Mouse (Mus musculus) kidney, adult 2 months (tissue): ENCODE results near the gene Kcnh4. TPM values are rescaled to one million over a fixed set of nuclear protein-coding genes. Genes with fewer than 3 reads are reported as not detected.
"Not testable (repeated sequence)": the region's sequence is repeated elsewhere in the genome, so short reads cannot be mapped to it uniquely, and the experiment has no call there.

ENCODE experiments used
- DNase-seq: peaks from one replicate; pipeline ENCODE4 v3.0.0; 2021
- H3K27ac ChIP-seq: fragments of 200-500 bp; 2 replicates; pipeline ENCODE4 v1.5.1; 2012; ENCODE audit warnings: low read depth, low read length, control low read depth, inconsistent platforms; ENCODE audit not compliant: insufficient read depth
- H3K27me3 ChIP-seq: fragments of 200-500 bp; replicated peaks from 2 replicates; pipeline ENCODE4 v1.6.1; 2012; ENCODE audit warnings: mild to moderate bottlenecking, moderate library complexity, low read length, inconsistent platforms; ENCODE audit not compliant: control insufficient read depth, insufficient read depth
- H3K36me3 ChIP-seq: fragments of 200-500 bp; 2 replicates; pipeline ENCODE4 v1.6.1; 2012; ENCODE audit warnings: mild to moderate bottlenecking, moderate library complexity, low read length, inconsistent platforms; ENCODE audit not compliant: control insufficient read depth, insufficient read depth
- H3K4me1 ChIP-seq: fragments of 200-500 bp; 2 replicates; pipeline ENCODE4 v1.6.1; 2011; ENCODE audit warnings: low read length; ENCODE audit not compliant: control insufficient read depth, insufficient read depth
- H3K4me3 ChIP-seq: fragments of 200-500 bp; 2 replicates; pipeline ENCODE4 v1.5.1; 2011; ENCODE audit warnings: mild to moderate bottlenecking, low read depth, low read length, control low read depth; ENCODE audit not compliant: insufficient read depth
- CTCF ChIP-seq: fragments of 200-500 bp; conservative IDR thresholded peaks from 2 replicates; pipeline ENCODE4 v1.5.1; 2011; ENCODE audit warnings: low read depth, mild to moderate bottlenecking, control low read depth, low read length, moderate library complexity, mixed read lengths; ENCODE audit not compliant: insufficient read depth, insufficient read length
- POLR2A ChIP-seq: fragments of 200-500 bp; IDR thresholded peaks from one replicate; pipeline ENCODE4 v1.6.1; 2011; ENCODE audit warnings: low read depth, low read length, control low read depth
- WGBS: fragments of 180-500 bp; shearing (Covaris S2); methylation state at CpG from one replicate; pipeline ENCODE4 v1.1.7; 2018; 5-methylcytosine and 5-hydroxymethylcytosine counted together
- polyA plus RNA-seq: library from polyadenylated mRNA; depleted of rRNA; stranded (reverse); fragments of >200 nt; gene quantifications from 2 replicates; pipeline ENCODE4 v1.2.3, GENCODE M21; 2012

The Kcnh4 gene
- polyA plus RNA-seq, 1 experiment: 0.08 TPM

DNA sequence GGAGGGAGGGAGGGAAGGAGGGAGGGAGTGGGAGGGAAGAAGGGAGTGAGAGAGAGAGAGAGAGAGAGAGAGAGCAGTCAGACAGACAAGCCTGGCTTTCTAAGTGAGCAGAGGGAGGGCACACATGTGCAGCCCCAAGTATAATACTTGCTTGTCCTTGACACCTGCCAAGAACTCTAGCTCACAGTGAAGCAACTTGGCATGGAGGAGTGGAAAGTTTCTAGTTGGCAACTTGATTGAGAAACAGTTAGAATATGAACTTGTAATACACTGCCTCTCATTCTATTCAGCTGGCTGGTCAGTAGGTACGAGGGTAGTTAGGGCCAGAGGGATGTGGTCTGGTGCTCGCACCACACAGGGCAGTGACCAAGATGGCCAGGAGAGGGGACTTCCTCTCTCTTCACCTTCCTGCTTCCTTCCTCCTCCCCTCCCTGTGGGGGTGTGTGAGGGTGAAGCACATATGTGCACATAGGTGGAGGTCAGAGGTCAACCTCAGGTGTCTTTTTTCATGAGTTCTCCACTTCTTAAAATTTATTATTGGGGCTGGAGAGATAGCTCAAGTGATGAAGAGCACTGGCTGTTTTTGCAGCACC, 31.8 kb upstream of the Kcnh4 start:
- peak; percentile 90 for DNase-seq
- Histone ChIP-seq H3K27ac (peak overlapping the region; percentile 96), H3K4me3 (no peak overlapping the region), H3K27me3 (no peaks in the 10 kb centered on the region), H3K4me1 (peaks cover 13% of the 10 kb centered on the region; the same call in 1 of the 2 replicates), H3K36me3 (peaks cover 1% of the 10 kb centered on the region; the same call in 1 of the 2 replicates)
- TF ChIP-seq POLR2A: no peak
- no peak for TF ChIP-seq CTCF
- WGBS: 33% methylated on average over 2 of the region's 2 CpGs

DNA sequence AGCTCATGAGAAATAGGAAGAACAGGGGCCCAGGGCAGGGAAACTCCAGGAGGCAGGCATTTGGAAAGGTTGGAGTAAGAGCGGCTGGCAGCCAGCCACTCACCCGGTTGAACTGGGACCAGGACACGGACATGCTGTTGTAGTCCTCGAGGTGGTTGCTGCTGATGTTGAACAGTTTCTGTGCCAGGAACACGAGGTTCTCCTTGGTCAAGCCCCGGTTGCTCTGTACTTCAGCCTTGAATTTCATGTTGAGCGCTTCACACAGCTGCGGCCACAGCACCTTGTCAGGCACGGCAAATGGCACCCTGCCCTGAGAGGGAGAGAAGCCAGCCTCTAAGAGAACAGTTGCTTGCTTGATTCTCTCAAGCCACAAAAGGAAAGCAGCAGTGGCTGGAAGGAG, 30.9 kb upstream of the Kcnh4 start:
- Histone ChIP-seq H3K4me1 (peaks cover 13% of the 10 kb centered on the region; the same call in 1 of the 2 replicates), H3K27ac (peak overlapping the region; percentile 96)
- not testable (repeated sequence) for H3K4me3 ChIP-seq, H3K27me3 ChIP-seq, H3K36me3 ChIP-seq
- WGBS: 37% methylated on average over 9 of the region's 9 CpGs
- peak; percentile 95 for DNase-seq

DNA sequence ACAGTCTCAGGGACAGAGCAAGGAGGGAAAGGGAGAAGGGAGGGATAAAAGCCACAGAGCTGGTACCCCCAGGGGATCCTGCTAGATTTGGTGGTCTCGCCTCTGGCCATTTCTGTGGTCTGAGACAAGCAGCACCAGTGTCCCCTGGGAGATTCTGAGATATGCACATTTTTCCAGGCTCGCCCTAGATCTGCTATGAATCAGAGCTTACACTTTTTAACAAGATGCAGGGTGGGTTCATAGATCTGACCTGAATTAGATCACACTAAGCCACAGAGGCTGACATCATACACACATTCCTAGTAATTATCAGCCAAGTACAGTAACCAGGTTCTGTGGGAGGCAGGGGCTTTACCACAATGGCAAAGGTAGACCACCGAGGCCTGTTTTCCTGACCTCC, 30.0 kb upstream of the Kcnh4 start:
- H3K36me3 ChIP-seq: peaks cover 1% of the 10 kb centered on the region; the same call in 1 of the 2 replicates
- H3K4me3 ChIP-seq: no peak overlapping the region
- no peak for DNase-seq
- TF ChIP-seq POLR2A (no peak), CTCF (no peak)
- no peaks in the 10 kb centered on the region for H3K27me3 ChIP-seq
- peak overlapping the region; percentile 43 for H3K27ac ChIP-seq
- H3K4me1 ChIP-seq: peaks cover 13% of the 10 kb centered on the region; the same call in 1 of the 2 replicates
- WGBS: 97% methylated on average over 3 of the region's 3 CpGs

DNA sequence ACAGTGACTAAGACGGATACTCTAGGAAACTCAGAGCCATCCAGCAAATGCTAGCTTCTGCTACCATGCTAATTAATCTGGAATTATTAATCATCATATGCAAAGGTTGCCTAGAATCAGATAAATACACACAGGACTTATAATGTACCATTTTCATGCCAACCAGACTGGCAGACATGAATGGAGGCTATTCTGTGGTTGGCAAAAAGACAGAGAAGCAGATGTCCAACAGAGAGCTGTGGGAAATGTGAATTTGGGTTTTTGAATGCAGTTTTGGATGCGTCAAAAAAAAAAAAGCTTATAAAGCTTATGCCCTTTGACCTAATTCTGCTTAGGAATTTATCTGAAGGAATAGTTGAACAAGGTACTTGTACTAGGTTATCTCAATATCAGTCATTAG, 26.0 kb upstream of the Kcnh4 start:
- Histone ChIP-seq H3K4me1 (peaks cover 11% of the 10 kb centered on the region; the same call in 1 of the 2 replicates), H3K27me3 (no peaks in the 10 kb centered on the region), H3K36me3 (peaks cover 1% of the 10 kb centered on the region; the same call in 1 of the 2 replicates), H3K4me3 (no peak overlapping the region), H3K27ac (no peak overlapping the region)
- no peak for TF ChIP-seq POLR2A
- no peak for TF ChIP-seq CTCF
- DNase-seq: no peak
- WGBS: 89% methylated on average over 2 of the region's 2 CpGs

DNA sequence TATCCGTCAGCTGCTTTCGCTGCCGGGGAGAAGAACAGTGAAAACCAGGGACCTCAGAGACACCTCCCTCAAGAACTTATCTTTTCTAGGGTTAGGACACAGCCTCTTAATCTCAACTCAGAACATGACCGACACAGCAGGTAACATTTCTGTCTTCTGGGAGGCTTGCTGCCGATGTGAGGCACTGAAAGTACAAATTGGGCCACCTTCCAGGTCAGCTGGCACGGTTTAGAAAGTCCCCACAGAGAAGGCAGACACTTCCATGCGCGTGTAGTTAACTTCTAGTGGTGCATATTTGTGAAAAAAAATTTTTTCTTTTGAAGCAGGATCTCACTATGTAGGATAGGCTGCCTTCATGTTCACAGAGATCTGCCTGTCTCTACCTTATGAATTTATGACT, 24.5 kb upstream of the Kcnh4 start:
- Histone ChIP-seq H3K27ac (no peak overlapping the region), H3K27me3 (no peaks in the 10 kb centered on the region), H3K4me1 (peaks cover 4% of the 10 kb centered on the region; the same call in 1 of the 2 replicates), H3K4me3 (no peak overlapping the region), H3K36me3 (no peaks in the 10 kb centered on the region; the same call in 1 of the 2 replicates)
- DNase-seq: peak; percentile 29
- no peak for TF ChIP-seq POLR2A
- WGBS: 75% methylated on average over 8 of the region's 8 CpGs

DNA sequence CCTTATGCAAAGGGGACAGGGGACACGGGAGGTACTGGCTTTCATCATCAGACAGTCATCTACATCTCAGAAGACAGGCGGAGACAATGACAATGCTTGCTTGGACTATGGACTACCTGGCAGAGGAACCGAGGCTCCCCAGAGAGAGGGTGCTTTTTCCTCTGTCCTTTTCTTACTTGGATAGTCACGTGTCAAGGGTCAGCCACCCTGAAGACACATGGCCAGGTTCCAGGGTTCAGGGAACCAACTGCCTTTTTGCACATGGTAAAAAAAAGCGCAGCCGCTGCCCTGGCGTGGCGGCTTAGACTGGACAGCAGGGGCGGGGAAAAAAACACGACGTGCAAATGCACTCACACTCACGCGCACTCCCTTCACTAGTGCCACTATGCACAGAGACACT, 22.8 kb upstream of the Kcnh4 start:
- TF ChIP-seq POLR2A (no peak), CTCF (no peak)
- peaks cover 4% of the 10 kb centered on the region; the same call in 1 of the 2 replicates for H3K4me1 ChIP-seq
- no peaks in the 10 kb centered on the region for H3K27me3 ChIP-seq
- WGBS: 57% methylated on average over 13 of the region's 13 CpGs
- H3K27ac ChIP-seq: peak overlapping the region; percentile 7; the same call in 1 of the 2 replicates
- DNase-seq: peak; percentile 96
- no peaks in the 10 kb centered on the region; the same call in 1 of the 2 replicates for H3K36me3 ChIP-seq
- no peak overlapping the region for H3K4me3 ChIP-seq

DNA sequence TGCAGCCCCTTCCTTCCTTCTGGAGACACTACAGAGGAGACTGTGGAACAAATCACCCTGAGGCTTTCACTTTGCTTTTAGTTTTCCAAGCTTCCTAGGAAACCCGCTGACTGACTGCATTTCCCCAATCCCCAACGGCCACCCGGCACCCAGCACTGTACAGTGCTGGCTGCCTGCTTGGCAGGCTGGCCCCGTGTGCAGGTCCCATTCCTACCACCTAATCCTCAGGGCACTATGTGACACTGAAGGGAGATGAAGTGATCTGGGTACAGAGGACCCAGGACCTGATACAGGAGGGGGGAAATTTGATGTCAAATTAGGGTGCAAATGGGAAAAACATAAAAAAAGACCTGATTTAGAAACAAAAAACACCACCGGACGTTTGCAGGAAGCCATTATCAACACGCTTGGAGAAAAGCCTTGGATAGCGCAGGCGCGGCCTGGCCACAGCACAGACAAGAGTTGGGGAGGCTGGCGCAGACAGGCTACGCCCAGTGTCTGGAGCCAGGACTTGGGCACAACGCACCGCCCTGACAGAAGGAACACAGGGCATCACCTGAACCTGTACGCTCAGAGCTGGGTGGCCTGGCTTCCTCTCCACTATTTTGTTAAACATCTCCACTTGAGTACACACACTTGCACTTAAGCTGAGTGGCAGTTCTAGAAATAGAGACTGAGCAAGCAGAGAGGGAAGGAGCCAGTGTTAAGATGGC, 22.2 kb upstream of the Kcnh4 start:
- 84% methylated on average over 15 of the region's 15 CpGs for WGBS
- H3K4me1 ChIP-seq: peaks cover 4% of the 10 kb centered on the region; the same call in 1 of the 2 replicates
- TF ChIP-seq CTCF (no peak), POLR2A (no peak)
- H3K27ac ChIP-seq: peak overlapping the region; percentile 5; the same call in 1 of the 2 replicates
- no peaks in the 10 kb centered on the region for H3K27me3 ChIP-seq
- H3K4me3 ChIP-seq: no peak overlapping the region
- DNase-seq: peak; percentile 56
- H3K36me3 ChIP-seq: no peaks in the 10 kb centered on the region; the same call in 1 of the 2 replicates
